Mouse (Mus musculus): ENCODE measurements around the gene Sugct.

DNA sequence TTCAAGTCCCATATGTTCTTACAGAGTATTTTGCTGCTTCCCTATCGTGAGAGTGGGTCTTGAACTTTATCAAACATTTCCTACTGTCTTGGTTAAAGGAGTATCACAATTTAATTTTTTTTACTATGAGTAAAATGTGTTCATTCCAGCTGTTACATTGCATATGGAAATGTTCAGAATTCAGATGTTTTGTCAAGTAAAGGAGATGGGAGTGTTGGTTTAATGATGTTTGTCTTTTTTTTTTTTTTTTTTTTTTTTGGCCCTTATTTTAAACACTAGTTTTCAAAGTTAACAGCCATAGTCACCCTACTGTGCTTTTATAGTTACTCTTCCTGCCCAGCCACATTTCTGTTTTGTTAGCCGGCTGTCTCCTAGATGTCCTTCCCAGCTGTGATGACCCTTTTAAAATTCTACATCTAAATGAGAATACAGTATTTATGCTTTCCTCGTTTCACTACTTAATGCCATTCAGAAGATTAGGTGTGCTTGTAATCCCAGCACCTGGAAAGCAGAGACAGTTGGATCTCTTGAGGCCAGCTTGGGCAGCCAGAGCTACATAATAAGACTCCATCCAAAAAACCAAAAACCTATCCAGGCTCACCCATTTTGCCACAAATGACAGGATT, 4.8 kb upstream of the Sugct start:
- TF ChIP-seq EP300 (IDR thresholded peaks at IDR 0.05; ENCODE audit: low read depth) (no peak), CTCF (IDR thresholded peaks at IDR 0.05; ENCODE audit: low read depth) (no peak)

All from heart, postnatal 0 days (tissue).